Mouse (Mus musculus): ENCODE measurements around the gene Fam3c.

GRCm38 (mm10) chr6:22402037-22402436, 46.0 kb upstream of the Fam3c start:
- TF ChIP-seq POLR2A (IDR thresholded peaks at IDR 0.05; ENCODE audit: borderline replicate concordance, extremely low read depth, insufficient read depth, insufficient read length, poor library complexity, severe bottlenecking) (no peak), CTCF (IDR thresholded peaks at IDR 0.05; ENCODE audit: borderline replicate concordance, extremely low read depth, insufficient read depth, insufficient read length) (no peak)

All from brain, embryonic 14.5 days (tissue).